ENCODE assay signal across 8 mouse cellular contexts in genomic region chr5:104109516-104109915, GRCm38 (mm10). TPM values are rescaled to one million over a fixed set of nuclear protein-coding genes. Genes with fewer than 3 reads are reported as not detected.
DNase-seq lines count a peak whose midpoint lies in the region; ATAC-seq and TF ChIP-seq lines count a peak whose summit lies in the region.

No protein-coding gene starts in this region.

- no peak for TF ChIP-seq CTCF in heart, postnatal 0 days (IDR thresholded peaks at IDR 0.05; ENCODE audit: low read depth)

- H3K9me3 ChIP-seq in heart, postnatal 0 days (replicated peaks; ENCODE audit: control insufficient read depth, low read length): no peaks in the 10 kb centered on the region

- no peak overlapping the region for H3K4me3 ChIP-seq in heart, postnatal 0 days (ENCODE audit: low read depth, low read length)

- no peak overlapping the region for H3K9ac ChIP-seq in heart, postnatal 0 days (replicated peaks; ENCODE audit: low read depth, low read length)

- H3K4me1 ChIP-seq in heart, postnatal 0 days (ENCODE audit: control insufficient read depth, insufficient read depth): peaks cover 25% of the 10 kb centered on the region; the same call in 1 of the 2 replicates

- peak overlapping the region; percentile 73 for H3K27ac ChIP-seq in heart, postnatal 0 days (ENCODE audit: low read depth)

- H3K27me3 ChIP-seq in heart, postnatal 0 days (ENCODE audit: control insufficient read depth, insufficient read depth, low read length): no peaks in the 10 kb centered on the region

- no peak for TF ChIP-seq EP300 in heart, postnatal 0 days (IDR thresholded peaks at IDR 0.05; ENCODE audit: low read depth)

- peak overlapping the region; percentile 59 for H3K4me2 ChIP-seq in heart, postnatal 0 days (ENCODE audit: low read depth, low read length)

- DNase-seq in adrenal gland, adult 2 months: peak; percentile 56
- DNase-seq in adrenal gland, postnatal 4 days (ENCODE audit: low spot score in 2 of 2): no peak
- DNase-seq in adrenal gland, postnatal 10 days: peak; percentile 44
- DNase-seq in heart, postnatal 0 days (ENCODE audit: low spot score): no peak
- peak; percentile 37 for DNase-seq in lung, postnatal 25 days (ENCODE audit: low spot score)
- DNase-seq in ovary, postnatal 10 days (ENCODE audit: low spot score): no peak
- DNase-seq in urinary bladder, postnatal 25 days (ENCODE audit: low spot score): no peak
- no peak for DNase-seq in frontal cortex, adult 2 months (ENCODE audit: extremely low spot score in 1 of 2, low spot score in 1 of 2)

- no peak for ATAC-seq in heart, postnatal 0 days (ENCODE audit: insufficient read depth, low read depth)

- H3K36me3 ChIP-seq in heart, postnatal 0 days (replicated peaks; ENCODE audit: control insufficient read depth, insufficient read depth, low read length): no peaks in the 10 kb centered on the region

- WGBS in heart, postnatal 0 days: 22% methylated on average over 3 of the region's 3 CpGs

RNA-seq across cellular contexts. Expression of gene Sparcl1, which starts 4.0 kb away (rescaled TPM):
- total RNA-seq in adrenal gland, adult 2 months (2021): 10 to 100 TPM; 30.4 to 30.6 TPM
- 10.9 and 13.1 TPM in 2 replicates for polyA plus RNA-seq in adrenal gland, adult 2 months (2012; rRNA removed)
- 10 to 100 TPM; 83.2 to 85.6 TPM for total RNA-seq in adrenal gland, postnatal 4 days (2021)
- 100 to 1,000 TPM; 142 to 154 TPM for total RNA-seq in adrenal gland, postnatal 10 days (2021)
- 123 and 168 TPM in 2 replicates for total RNA-seq in heart, postnatal 0 days (2014; rRNA removed; ENCODE audit: low replicate concordance)
- polyA plus RNA-seq in heart, postnatal 0 days (2015; fragmentation: Nextera tagmentation; extraction: Ambion mirVana): 97.3 and 99.0 TPM in 2 replicates
- 1,576 and 1,727 TPM in 2 replicates for polyA plus RNA-seq in frontal cortex, adult 2 months (2012; rRNA removed)

RNA-seq across cellular contexts. Expression of gene Gm17660, which starts 32.1 kb away (rescaled TPM):
- total RNA-seq in adrenal gland, adult 2 months (2021): not detected
- not detected in 2 replicates for polyA plus RNA-seq in adrenal gland, adult 2 months (2012; rRNA removed)
- total RNA-seq in adrenal gland, postnatal 4 days (2021): not detected
- total RNA-seq in adrenal gland, postnatal 10 days (2021): not detected
- total RNA-seq in heart, postnatal 0 days (2014; rRNA removed; ENCODE audit: low replicate concordance): not detected in 2 replicates
- polyA plus RNA-seq in heart, postnatal 0 days (2015; fragmentation: Nextera tagmentation; extraction: Ambion mirVana): not detected in 2 replicates
- not detected in 2 replicates for polyA plus RNA-seq in frontal cortex, adult 2 months (2012; rRNA removed)

Comparison
In these comparisons a context has a peak if more than half of its experiments do, and no peak if none do; other contexts are left out.
1. DNase-seq: peak in adrenal gland, adult 2 months (single experiment), adrenal gland, postnatal 10 days (single experiment) and lung, postnatal 25 days (single experiment); none in adrenal gland, postnatal 4 days (0 of 2), heart, postnatal 0 days (single experiment), ovary, postnatal 10 days (single experiment), urinary bladder, postnatal 25 days (single experiment) and frontal cortex, adult 2 months (0 of 2).